Mouse (Mus musculus) midbrain, embryonic 11.5 days (tissue): ENCODE measurements around the gene Ifitm7. TPM values are rescaled to one million over a fixed set of nuclear protein-coding genes. Genes with fewer than 3 reads are reported as not detected.

Experiments
- ATAC-seq: fragments of 200-750 bp; cut with Nextera tagmentation; 2 replicates; pipeline ENCODE4 v1.8.0; 2017; ENCODE audit warnings: moderate TSS enrichment, moderate library complexity; ENCODE audit not compliant: low FRiP score
- DNase-seq: peaks from one replicate; pipeline ENCODE4 v3.0.0; 2015; ENCODE audit warnings: low spot score; ENCODE audit errors: missing footprints
- H3K27ac ChIP-seq: fragments of 300-500 bp; sonication (generic); 2 replicates; pipeline ENCODE4 v1.5.1; 2014; ENCODE audit warnings: low read depth, low read length
- H3K27me3 ChIP-seq: fragments of 300-500 bp; sonication (generic); 2 replicates; pipeline ENCODE4 v1.6.1; 2014; ENCODE audit warnings: mild to moderate bottlenecking, low read length, moderate library complexity, mixed read lengths; ENCODE audit not compliant: control insufficient read depth, insufficient read depth
- H3K36me3 ChIP-seq: fragments of 300-500 bp; sonication (generic); 2 replicates; pipeline ENCODE4 v1.6.1; 2014; ENCODE audit warnings: mild to moderate bottlenecking, low read length, moderate library complexity, mixed read lengths; ENCODE audit not compliant: control insufficient read depth, insufficient read depth
- H3K4me1 ChIP-seq: fragments of 300-500 bp; sonication (generic); 2 replicates; pipeline ENCODE4 v1.6.1; 2014; ENCODE audit warnings: low read length; ENCODE audit not compliant: control insufficient read depth, insufficient read depth
- H3K4me2 ChIP-seq: fragments of 300-500 bp; sonication (generic); 2 replicates; pipeline ENCODE4 v1.6.1; 2014; ENCODE audit warnings: mild to moderate bottlenecking, moderate library complexity
- H3K4me3 ChIP-seq: fragments of 300-500 bp; sonication (generic); 2 replicates; pipeline ENCODE4 v1.5.1; 2014; ENCODE audit warnings: low read depth, low read length
- H3K9ac ChIP-seq: fragments of 300-500 bp; sonication (generic); 2 replicates; pipeline ENCODE4 v1.6.1; 2014; ENCODE audit warnings: low read length
- H3K9me3 ChIP-seq: fragments of 300-500 bp; sonication (generic); 2 replicates; pipeline ENCODE4 v1.6.1; 2016; ENCODE audit warnings: low read length; ENCODE audit not compliant: control insufficient read depth
- WGBS: fragments of 180-500 bp; shearing (Covaris S2); extraction: QIAGEN DNeasy Blood & Tissue Kit; methylation state at CpG from one replicate; pipeline ENCODE4 v1.1.7; 2014; 5-methylcytosine and 5-hydroxymethylcytosine counted together
- polyA plus RNA-seq: library from polyadenylated mRNA; unstranded; fragments of >200 nt; fragmentation: Nextera tagmentation; extraction: Ambion mirVana; gene quantifications from 2 replicates; pipeline ENCODE4 v1.2.1, GENCODE M21; 2014

Gene Ifitm7
- polyA plus RNA-seq, 1 experiment from 2014 or later = 0.74 TPM

- H3K4me1 ChIP-seq = no peaks in the 10 kb centered on the region
- WGBS = 71% methylated on average over 3 of the region's 3 CpGs
- no peak overlapping the region for H3K27ac ChIP-seq
- H3K27me3 ChIP-seq = no peaks in the 10 kb centered on the region
- H3K4me2 ChIP-seq = no peak overlapping the region
- H3K36me3 ChIP-seq = no peaks in the 10 kb centered on the region
- H3K4me3 ChIP-seq = no peak overlapping the region
- DNase-seq (no peak), ATAC-seq (no peak)
- no peak overlapping the region for H3K9ac ChIP-seq
- no peaks in the 10 kb centered on the region for H3K9me3 ChIP-seq
Observed at GRCm38 (mm10) chr16:13951245-13951644, 35.4 kb downstream of the Ifitm7 start.

GRCm38 (mm10) chr16:13946306-13946705 lies 40.4 kb downstream of the Ifitm7 start:
- 81% methylated on average over 1 of the region's 1 CpGs for WGBS
- no peak for ATAC-seq

GRCm38 (mm10) chr16:13945153-13945552 lies 41.5 kb downstream of the Ifitm7 start:
- H3K36me3 ChIP-seq = no peaks in the 10 kb centered on the region
- H3K9me3 ChIP-seq = no peaks in the 10 kb centered on the region
- H3K4me2 ChIP-seq = no peak overlapping the region
- 77% methylated on average over 4 of the region's 4 CpGs for WGBS
- no peak overlapping the region for H3K9ac ChIP-seq
- 0 out of 2 replicates have a peak, but pooled peaks cover 2% of the 10 kb centered on the region for H3K4me1 ChIP-seq
- ATAC-seq = no peak
- no peak overlapping the region for H3K27ac ChIP-seq
- H3K27me3 ChIP-seq = peaks cover 5% of the 10 kb centered on the region; the same call in 1 of the 2 replicates
- H3K4me3 ChIP-seq = no peak overlapping the region
- DNase-seq = no peak

More at GRCm38 (mm10) chr16:13946306-13946705, 40.4 kb downstream of the Ifitm7 start:
- Histone ChIP-seq H3K36me3 (no peaks in the 10 kb centered on the region), H3K27me3 (peaks cover under 1% of the 10 kb centered on the region; the same call in 1 of the 2 replicates), H3K4me3 (no peak overlapping the region), H3K27ac (no peak overlapping the region), H3K9ac (no peak overlapping the region), H3K4me2 (no peak overlapping the region), H3K4me1 (no peaks in the 10 kb centered on the region), H3K9me3 (no peaks in the 10 kb centered on the region)
- no peak for DNase-seq

- H3K4me2 ChIP-seq = no peak overlapping the region
- no peak overlapping the region for H3K4me3 ChIP-seq
- ATAC-seq (no peak), DNase-seq (no peak)
- WGBS = 91% methylated on average over 5 of the region's 5 CpGs
- H3K36me3 ChIP-seq = no peaks in the 10 kb centered on the region
- no peaks in the 10 kb centered on the region for H3K9me3 ChIP-seq
- H3K4me1 ChIP-seq = 0 out of 2 replicates have a peak, but pooled peaks cover 2% of the 10 kb centered on the region
- no peak overlapping the region for H3K27ac ChIP-seq
- H3K9ac ChIP-seq = no peak overlapping the region
- H3K27me3 ChIP-seq = peaks cover 5% of the 10 kb centered on the region; the same call in 1 of the 2 replicates
Observed at GRCm38 (mm10) chr16:13944752-13945151, 41.9 kb downstream of the Ifitm7 start.

- Histone ChIP-seq H3K9ac (no peak overlapping the region), H3K4me2 (no peak overlapping the region), H3K36me3 (no peaks in the 10 kb centered on the region), H3K27ac (no peak overlapping the region), H3K27me3 (peaks cover 5% of the 10 kb centered on the region; the same call in 1 of the 2 replicates), H3K4me1 (0 out of 2 replicates have a peak, but pooled peaks cover 2% of the 10 kb centered on the region), H3K9me3 (no peaks in the 10 kb centered on the region), H3K4me3 (no peak overlapping the region)
- 79% methylated on average over 4 of the region's 4 CpGs for WGBS
- ATAC-seq (no peak), DNase-seq (no peak)
Observed at GRCm38 (mm10) chr16:13944178-13944577, 42.5 kb downstream of the Ifitm7 start.

- peak; percentile 89 for DNase-seq
- peak overlapping the region; percentile 59 for H3K9ac ChIP-seq
- no peaks in the 10 kb centered on the region for H3K9me3 ChIP-seq
- H3K4me3 ChIP-seq = peak overlapping the region; percentile 60
- H3K27me3 ChIP-seq = peaks cover 5% of the 10 kb centered on the region; the same call in 1 of the 2 replicates
- WGBS = 2% methylated on average over 34 of the region's 34 CpGs
- no peaks in the 10 kb centered on the region for H3K36me3 ChIP-seq
- no peak overlapping the region for H3K27ac ChIP-seq
- peak overlapping the region; percentile 94 for H3K4me2 ChIP-seq
- 0 out of 2 replicates have a peak, but pooled peaks cover 2% of the 10 kb centered on the region for H3K4me1 ChIP-seq
- ATAC-seq = peak; percentile 80
Observed at GRCm38 (mm10) chr16:13940847-13941395, 45.8 kb downstream of the Ifitm7 start.

- 0 out of 2 replicates have a peak, but pooled peaks cover 2% of the 10 kb centered on the region for H3K4me1 ChIP-seq
- H3K27ac ChIP-seq = no peak overlapping the region
- no peaks in the 10 kb centered on the region for H3K36me3 ChIP-seq
- ATAC-seq (peak; percentile 98), DNase-seq (peak; percentile 92)
- H3K4me2 ChIP-seq = peak overlapping the region; percentile 94
- H3K9me3 ChIP-seq = no peaks in the 10 kb centered on the region
- H3K4me3 ChIP-seq = peak overlapping the region; percentile 60
- peaks cover 5% of the 10 kb centered on the region; the same call in 1 of the 2 replicates for H3K27me3 ChIP-seq
- H3K9ac ChIP-seq = peak overlapping the region; percentile 59
- WGBS = 4% methylated on average over 28 of the region's 28 CpGs
Observed at GRCm38 (mm10) chr16:13940139-13940846, 46.4 kb downstream of the Ifitm7 start.
